Mouse (Mus musculus) neutrophil, adult 83 days (primary cell): ENCODE results near the gene Olfr895. TPM values are rescaled to one million over a fixed set of nuclear protein-coding genes. Genes with fewer than 3 reads are reported as not detected.

ENCODE experiments used
- total RNA-seq, 2 experiments: library from RNA; stranded (reverse); gene quantifications; one replicate each; pipeline ENCODE4 v1.2.4; 2023

The Olfr895 gene
- total RNA-seq: not detected

DNA sequence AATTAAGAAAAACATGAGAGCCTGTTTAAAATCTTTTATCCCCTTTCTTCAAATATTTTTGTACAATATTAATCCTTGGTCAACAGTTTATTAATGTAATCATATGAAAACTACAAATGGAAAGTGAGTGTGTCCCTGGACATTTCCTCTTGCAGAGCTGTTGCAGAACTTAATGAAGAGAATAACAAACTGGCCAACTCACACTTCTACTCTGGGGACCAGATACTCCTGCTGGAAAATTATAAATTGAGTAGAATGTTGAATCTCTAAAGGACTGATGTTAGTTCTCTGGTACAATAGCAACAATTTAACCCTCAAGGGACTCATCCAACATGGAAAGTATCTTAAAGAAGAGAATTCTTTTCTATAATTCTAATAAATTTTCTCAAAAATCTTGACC is at the start of gene Olfr895:
Olfr895 (plus strand) TSS at position 301 of the 400 bp plus-strand sequence.

DNA sequence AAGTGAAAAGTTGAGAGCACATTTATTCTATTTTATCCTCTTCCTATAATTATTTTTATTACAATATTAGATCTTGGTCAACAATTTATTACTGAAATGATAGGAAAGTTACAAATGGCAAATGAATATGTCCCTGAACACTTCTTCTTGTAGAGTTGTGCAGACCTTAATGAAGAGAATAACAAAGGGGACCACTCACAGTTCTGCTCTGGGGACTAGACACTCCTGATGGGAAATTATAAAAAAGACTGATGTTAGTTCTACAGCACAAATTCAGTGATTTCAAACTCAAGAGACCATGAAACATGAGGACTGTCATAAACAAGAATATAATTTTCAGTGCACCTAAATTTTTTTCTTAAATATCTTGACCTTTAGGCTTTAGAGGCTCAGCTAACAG is 15.2 kb upstream of the Olfr895 start, which contains the start of gene Olfr143:
Olfr143 (plus strand) TSS at position 301 of the 400 bp plus-strand sequence.

DNA sequence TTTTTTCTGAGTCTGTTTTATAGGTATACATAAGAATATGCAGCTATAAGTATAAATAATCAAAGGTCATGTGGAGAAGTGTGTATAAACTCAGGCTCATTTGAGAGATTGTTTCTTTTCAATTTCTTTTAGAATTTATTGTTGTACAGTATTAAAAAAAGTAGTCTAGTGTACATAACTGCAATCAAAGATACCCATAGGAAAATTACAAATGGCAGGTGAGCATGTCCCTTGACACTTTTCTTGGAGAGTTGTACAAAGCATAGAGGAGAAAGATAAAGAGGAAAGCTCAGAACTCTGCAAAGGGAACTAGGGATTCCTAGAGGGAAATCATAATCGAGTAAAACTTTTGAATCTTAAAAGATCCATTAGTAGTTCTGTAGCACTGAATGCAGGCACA is 23.2 kb downstream of the Olfr895 start, which contains the start of gene Olfr896-ps1:
Olfr896-ps1 (plus strand) TSS at position 301 of the 400 bp plus-strand sequence.

Other genes with a start within 250 kb of the Olfr895 start
- not detected for gene Olfr883, start 242.0 kb upstream of the Olfr895 start, total RNA-seq
- not detected for gene Olfr884, start 221.3 kb upstream of the Olfr895 start, total RNA-seq
- not detected for gene Olfr885, start 206.5 kb upstream of the Olfr895 start, total RNA-seq
- not detected for gene Olfr887, start 183.8 kb upstream of the Olfr895 start, total RNA-seq
- gene Olfr888, start 159.7 kb upstream of the Olfr895 start, total RNA-seq: not detected
- gene Olfr889, start 152.7 kb upstream of the Olfr895 start, total RNA-seq: under 1 TPM in 1 of 2 experiments, not detected in 1; 0.07 TPM
- not detected for gene Olfr890, start 125.3 kb upstream of the Olfr895 start, total RNA-seq
- gene Olfr891, start 87.0 kb upstream of the Olfr895 start, total RNA-seq: not detected
- gene Olfr893, start 59.5 kb upstream of the Olfr895 start, total RNA-seq: not detected
- not detected for gene Olfr894, start 49.8 kb upstream of the Olfr895 start, total RNA-seq
- not detected for gene Olfr143, start 15.1 kb upstream of the Olfr895 start, total RNA-seq
- gene Olfr896-ps1, start 23.3 kb downstream of the Olfr895 start, total RNA-seq: not detected
- not detected for gene Olfr25, start 61.2 kb downstream of the Olfr895 start, total RNA-seq
- gene Olfr898, start 80.6 kb downstream of the Olfr895 start, total RNA-seq: not detected
- gene Olfr250, start 99.0 kb downstream of the Olfr895 start, total RNA-seq: not detected
- gene Olfr251, start 109.2 kb downstream of the Olfr895 start, total RNA-seq: not detected
- gene Olfr147, start 133.8 kb downstream of the Olfr895 start, total RNA-seq: not detected
- gene Olfr901, start 161.6 kb downstream of the Olfr895 start, total RNA-seq: not detected
- not detected for gene Olfr902, start 179.8 kb downstream of the Olfr895 start, total RNA-seq
- gene Olfr904, start 195.3 kb downstream of the Olfr895 start, total RNA-seq: not detected
- gene Olfr905, start 203.3 kb downstream of the Olfr895 start, total RNA-seq: not detected
- not detected for gene Olfr906, start 219.2 kb downstream of the Olfr895 start, total RNA-seq
- gene Olfr907, start 227.9 kb downstream of the Olfr895 start, total RNA-seq: not detected